ENCODE assay signal across 8 mouse cellular contexts in the genomic region with DNA sequence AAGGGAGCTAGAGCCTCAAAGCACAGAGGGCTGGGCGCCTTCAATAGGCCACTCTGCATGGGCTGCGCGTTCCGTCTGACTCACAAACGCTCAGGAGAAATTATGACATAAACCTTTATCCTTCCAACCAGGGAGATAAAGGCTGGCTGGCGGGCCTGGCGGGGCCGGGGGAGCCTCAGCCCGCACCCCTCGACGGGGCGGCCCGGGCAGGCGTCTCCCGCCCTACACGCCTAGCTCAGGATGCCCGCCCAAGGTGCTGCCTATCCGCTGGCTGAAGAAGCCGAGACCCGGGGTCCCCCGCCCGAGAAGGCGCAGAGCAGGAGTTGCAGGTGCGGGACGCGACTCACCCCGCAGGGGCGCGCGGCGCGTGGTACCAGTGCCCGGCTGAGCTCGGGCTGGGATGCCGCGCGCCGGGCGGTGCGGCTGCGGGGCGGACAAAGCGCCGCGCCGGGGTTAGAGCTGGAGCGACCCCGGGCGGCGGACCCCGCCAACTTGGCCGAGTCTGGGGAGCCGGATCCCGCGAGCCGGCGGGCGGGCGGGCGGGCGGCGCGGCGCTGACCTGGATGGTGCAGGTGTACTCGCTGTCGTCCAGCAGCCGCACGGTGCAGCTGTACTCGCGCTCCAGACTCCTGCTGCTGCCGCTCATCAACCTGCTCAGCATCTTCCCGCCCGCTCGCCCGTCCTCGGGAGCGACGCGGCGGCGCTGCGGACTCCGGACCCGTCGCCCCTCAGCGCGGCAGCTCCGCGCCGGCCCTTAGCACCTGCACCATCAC. TPM values are rescaled to one million over a fixed set of nuclear protein-coding genes. Genes with fewer than 3 reads are reported as not detected.
DNase-seq lines count a peak whose midpoint lies in the region; ATAC-seq and TF ChIP-seq lines count a peak whose summit lies in the region.

No protein-coding gene starts in this region.

- peaks cover 61% of the 10 kb centered on the region for H3K4me1 ChIP-seq in G1E (ENCODE audit: insufficient read depth, low read depth, low read length)
- H3K4me1 ChIP-seq in midbrain, embryonic 13.5 days (replicated peaks), result peaks cover 26% of the 10 kb centered on the region

- no peaks in the 10 kb centered on the region for H3K9me3 ChIP-seq in G1E (replicated peaks)
- H3K9me3 ChIP-seq in midbrain, embryonic 13.5 days, result no peaks in the 10 kb centered on the region

- H3K4me2 ChIP-seq in midbrain, embryonic 13.5 days (replicated peaks), result peak overlapping the region; percentile 87

- intact Hi-C loops in gastrocnemius, postnatal 14 days (cut with DNase I; ENCODE audit: low total_unique reads), result no loop called here

- no peak for TF ChIP-seq CTCF in G1E (IDR thresholded peaks at IDR 0.05; ENCODE audit: low read depth, low read length)

- 0% methylated on average over 62 of the region's 90 CpGs for WGBS in midbrain, embryonic 13.5 days

- peak; percentile 6 for DNase-seq in gastrocnemius, postnatal 14 days
- DNase-seq in gastrocnemius, adult 18-20 months (ENCODE audit: low spot score), result no peak
- no peak for DNase-seq in G1E (ENCODE audit: low spot score)
- DNase-seq in cerebellum, postnatal 10 days, result peak; percentile 72 to 75
- peak; percentile 10 to 19 for DNase-seq in gastrocnemius, postnatal 4 days (ENCODE audit: low spot score in 2 of 2)
- DNase-seq in layer of hippocampus, postnatal 36 days, result peak; percentile 37 to 51
- peak; percentile 10 to 11 for DNase-seq in thymus, adult 18-20 months

- no peak for ATAC-seq in G1E (ENCODE audit: extremely low read depth, insufficient number of reproducible peaks, low FRiP score, poor library complexity, severe bottlenecking)
- peak; percentile 89 for ATAC-seq in midbrain, embryonic 13.5 days

- H3K36me3 ChIP-seq in G1E (replicated peaks), result no peaks in the 10 kb centered on the region
- no peaks in the 10 kb centered on the region for H3K36me3 ChIP-seq in midbrain, embryonic 13.5 days

- H3K9ac ChIP-seq in midbrain, embryonic 13.5 days (replicated peaks), result peak overlapping the region; percentile 90

- H3K27ac ChIP-seq in midbrain, embryonic 13.5 days, result peak overlapping the region; percentile 97

- H3K4me3 ChIP-seq in G1E (ENCODE audit: low read depth, low read length), result peak overlapping the region; percentile 93
- H3K4me3 ChIP-seq in midbrain, embryonic 13.5 days (replicated peaks), result peak overlapping the region; percentile 83

- peaks cover 10% of the 10 kb centered on the region; the same call in 1 of the 2 replicates for H3K27me3 ChIP-seq in G1E (ENCODE audit: insufficient read depth, low read length)
- H3K27me3 ChIP-seq in midbrain, embryonic 13.5 days, result peaks cover 8% of the 10 kb centered on the region; the same call in 1 of the 2 replicates

RNA-seq across cellular contexts. Expression of a gene that starts 0.5 kb away (rescaled TPM):
- under 1 TPM; 0.33 to 0.38 TPM for total RNA-seq in gastrocnemius, postnatal 14 days (2021)
- under 1 TPM in 1 of 2 experiments, not detected in 1; 0.09 TPM for total RNA-seq in gastrocnemius, adult 18-20 months (2021)
- total RNA-seq in G1E (2014; fragmentation: Nextera tagmentation) (74.4 and 79.4 TPM in 2 replicates), G1E (2017) (20.6 and 22.3 TPM in 2 replicates)
- polyA plus RNA-seq in G1E (2012), result 11.6 and 12.8 TPM in 2 replicates
- under 1 TPM; 0.83 to 0.91 TPM for total RNA-seq in gastrocnemius, postnatal 4 days (2021)
- total RNA-seq in layer of hippocampus, postnatal 36 days (2021), result 10 to 100 TPM; 34.8 to 39.0 TPM
- 27.7 and 31.6 TPM in 2 replicates for polyA plus RNA-seq in midbrain, embryonic 13.5 days (2015; fragmentation: Nextera tagmentation; extraction: Ambion mirVana)

Comparison
In these comparisons a context has a peak if more than half of its experiments do, and no peak if none do; other contexts are left out.
1. DNase-seq: peak in gastrocnemius, postnatal 14 days (single experiment), cerebellum, postnatal 10 days (2 of 2), gastrocnemius, postnatal 4 days (2 of 2), layer of hippocampus, postnatal 36 days (2 of 2) and thymus, adult 18-20 months (2 of 2); none in gastrocnemius, adult 18-20 months (single experiment) and G1E (single experiment).
2. RNA of a gene that starts 0.5 kb away (total RNA-seq): 20.6 to 79.4 TPM in G1E and 34.8 to 39.0 TPM in layer of hippocampus, postnatal 36 days; 0.83 to 0.91 TPM in gastrocnemius, postnatal 4 days, 0.33 to 0.38 TPM in gastrocnemius, postnatal 14 days and 0.09 TPM in gastrocnemius, adult 18-20 months; every median in the first group is over 10 times any median in the second.